Mouse (Mus musculus): ENCODE measurements around the gene Fbn1.
A peak's percentile ranks its signal among the peaks of the same experiment; 100 is the strongest.

DNA sequence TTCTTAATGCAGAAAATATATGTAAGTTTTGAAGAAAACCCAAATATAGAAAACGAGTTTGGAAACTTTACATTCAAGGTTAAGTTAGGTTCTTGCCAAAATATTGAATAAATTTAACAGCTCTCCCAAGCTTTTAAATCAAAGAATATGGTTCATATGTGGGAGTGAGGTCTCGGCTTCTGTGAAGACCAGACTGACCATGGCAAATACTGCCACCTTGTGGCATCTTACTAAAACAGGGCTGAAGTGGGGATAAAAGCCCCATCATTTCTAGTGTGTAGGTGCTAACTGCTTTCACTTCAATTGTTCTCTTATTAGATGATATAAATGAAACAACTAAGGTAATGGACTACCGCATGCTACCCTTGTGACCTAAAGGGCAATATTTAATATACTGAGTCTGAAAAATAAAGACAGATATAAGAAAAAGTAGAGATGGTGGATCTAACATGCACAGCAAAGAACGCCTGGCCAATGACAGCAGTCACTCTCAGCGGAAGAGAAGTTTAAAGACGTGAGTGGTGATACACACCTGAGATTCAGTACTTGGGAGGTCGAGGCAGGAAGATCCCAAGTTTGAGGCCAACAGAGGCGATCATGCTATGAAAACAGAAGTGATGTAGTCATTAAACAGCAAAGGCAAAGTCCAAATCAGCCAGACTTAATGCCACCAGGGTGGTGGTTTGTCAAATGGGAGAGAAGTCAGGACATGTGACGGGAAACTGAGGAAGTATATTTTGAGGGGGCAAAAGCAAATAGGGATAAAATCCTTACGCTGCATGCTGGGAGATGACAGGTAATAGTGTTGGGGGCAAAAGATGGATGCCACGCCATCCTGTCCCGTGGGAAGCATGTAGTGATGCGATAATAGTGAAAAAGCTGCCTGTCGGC is 248.3 kb downstream of the Fbn1 start:
- TF ChIP-seq CTCF (IDR thresholded peaks at IDR 0.05; ENCODE audit: low read depth) (peak; percentile 65; the same call in 1 of the 2 replicates), EP300 (IDR thresholded peaks at IDR 0.05; ENCODE audit: low read depth) (no peak)

Measured in liver, embryonic 14.5 days (tissue).